Mouse (Mus musculus): Measurements from ENCODE around the gene Isg20.

GRCm38 (mm10) chr7:78886496-78886895 lies 26.7 kb upstream of the Isg20 start:
- no peak for TF ChIP-seq GATA1 (IDR thresholded peaks at IDR 0.05; ENCODE audit: low read length)
- TF ChIP-seq TAL1 (IDR thresholded peaks at IDR 0.05; ENCODE audit: low read length) = no peak
